Mouse (Mus musculus): Measurements from ENCODE around the gene Fuom. TPM values are rescaled to one million over a fixed set of nuclear protein-coding genes. Genes with fewer than 3 reads are reported as not detected.

The Fuom gene
- polyA plus RNA-seq, 1 experiment from 2014 or later, result 23.9 TPM

GRCm38 (mm10) chr7:140127911-140128310 is 25.7 kb upstream of the Fuom start:
- H3K9me3 ChIP-seq (ENCODE audit: control insufficient read depth, low read length), result no peaks in the 10 kb centered on the region
- peaks cover 7% of the 10 kb centered on the region; the same call in 1 of the 2 replicates for H3K4me1 ChIP-seq (ENCODE audit: control insufficient read depth, insufficient read depth, low read length)
- no peak overlapping the region for H3K27ac ChIP-seq (replicated peaks; ENCODE audit: low read depth, low read length)
- 90% methylated on average over 2 of the region's 2 CpGs for WGBS
- no peaks in the 10 kb centered on the region for H3K27me3 ChIP-seq (ENCODE audit: control insufficient read depth, insufficient read depth, low read length)
- no peaks in the 10 kb centered on the region for H3K36me3 ChIP-seq (ENCODE audit: control insufficient read depth, insufficient read depth, low read length)
- H3K4me3 ChIP-seq (replicated peaks; ENCODE audit: low read depth, low read length), result no peak overlapping the region
- no peak for DNase-seq
- ATAC-seq (ENCODE audit: low FRiP score, low TSS enrichment), result no peak
- no peak overlapping the region for H3K4me2 ChIP-seq (ENCODE audit: low read length)
- no peak overlapping the region for H3K9ac ChIP-seq (replicated peaks; ENCODE audit: low read length)

GRCm38 (mm10) chr7:140126934-140127333 is 24.7 kb upstream of the Fuom start:
- H3K27me3 ChIP-seq (ENCODE audit: control insufficient read depth, insufficient read depth, low read length), result no peaks in the 10 kb centered on the region
- no peak overlapping the region for H3K9ac ChIP-seq (replicated peaks; ENCODE audit: low read length)
- no peak overlapping the region for H3K4me3 ChIP-seq (replicated peaks; ENCODE audit: low read depth, low read length)
- peaks cover 7% of the 10 kb centered on the region; the same call in 1 of the 2 replicates for H3K4me1 ChIP-seq (ENCODE audit: control insufficient read depth, insufficient read depth, low read length)
- 97% methylated on average over 3 of the region's 3 CpGs for WGBS
- DNase-seq (no peak), ATAC-seq (ENCODE audit: low FRiP score, low TSS enrichment) (no peak)
- H3K27ac ChIP-seq (replicated peaks; ENCODE audit: low read depth, low read length), result no peak overlapping the region
- H3K4me2 ChIP-seq (ENCODE audit: low read length), result no peak overlapping the region
- H3K9me3 ChIP-seq (ENCODE audit: control insufficient read depth, low read length), result no peaks in the 10 kb centered on the region
- no peaks in the 10 kb centered on the region for H3K36me3 ChIP-seq (ENCODE audit: control insufficient read depth, insufficient read depth, low read length)

GRCm38 (mm10) chr7:140126022-140126350 is 23.7 kb upstream of the Fuom start:
- DNase-seq (no peak), ATAC-seq (ENCODE audit: low FRiP score, low TSS enrichment) (peak; percentile 21; the same call in 1 of the 2 replicates)
- Histone ChIP-seq H3K27ac (replicated peaks; ENCODE audit: low read depth, low read length) (no peak overlapping the region), H3K4me1 (ENCODE audit: control insufficient read depth, insufficient read depth, low read length) (peaks cover 7% of the 10 kb centered on the region; the same call in 1 of the 2 replicates), H3K27me3 (ENCODE audit: control insufficient read depth, insufficient read depth, low read length) (no peaks in the 10 kb centered on the region), H3K4me3 (replicated peaks; ENCODE audit: low read depth, low read length) (peak overlapping the region; percentile 65), H3K9ac (replicated peaks; ENCODE audit: low read length) (peak overlapping the region; percentile 80), H3K4me2 (ENCODE audit: low read length) (peak overlapping the region; percentile 82), H3K9me3 (ENCODE audit: control insufficient read depth, low read length) (no peaks in the 10 kb centered on the region), H3K36me3 (ENCODE audit: control insufficient read depth, insufficient read depth, low read length) (no peaks in the 10 kb centered on the region)
- 14% methylated on average over 5 of the region's 5 CpGs for WGBS

- Histone ChIP-seq H3K9ac (replicated peaks; ENCODE audit: low read length) (peak overlapping the region; percentile 80), H3K4me2 (ENCODE audit: low read length) (peak overlapping the region; percentile 82), H3K9me3 (ENCODE audit: control insufficient read depth, low read length) (no peaks in the 10 kb centered on the region), H3K27me3 (ENCODE audit: control insufficient read depth, insufficient read depth, low read length) (no peaks in the 10 kb centered on the region), H3K27ac (replicated peaks; ENCODE audit: low read depth, low read length) (no peak overlapping the region), H3K4me1 (ENCODE audit: control insufficient read depth, insufficient read depth, low read length) (peaks cover 7% of the 10 kb centered on the region; the same call in 1 of the 2 replicates), H3K36me3 (ENCODE audit: control insufficient read depth, insufficient read depth, low read length) (no peaks in the 10 kb centered on the region), H3K4me3 (replicated peaks; ENCODE audit: low read depth, low read length) (peak overlapping the region; percentile 65)
- 2% methylated on average over 40 of the region's 40 CpGs for WGBS
- DNase-seq (peak; percentile 90), ATAC-seq (ENCODE audit: low FRiP score, low TSS enrichment) (peak; percentile 94)
These were observed 23.2 kb upstream of the Fuom start for GRCm38 (mm10) chr7:140125278-140126021.

GRCm38 (mm10) chr7:140124382-140124781 is 22.1 kb upstream of the Fuom start:
- 98% methylated on average over 1 of the region's 1 CpGs for WGBS
- ATAC-seq (ENCODE audit: low FRiP score, low TSS enrichment), result no peak

GRCm38 (mm10) chr7:140122765-140123164 is 20.5 kb upstream of the Fuom start:
- no peak overlapping the region for H3K9ac ChIP-seq (replicated peaks; ENCODE audit: low read length)
- no peaks in the 10 kb centered on the region for H3K27me3 ChIP-seq (ENCODE audit: control insufficient read depth, insufficient read depth, low read length)
- WGBS, result 28% methylated on average over 4 of the region's 4 CpGs
- H3K27ac ChIP-seq (replicated peaks; ENCODE audit: low read depth, low read length), result no peak overlapping the region
- peaks cover 7% of the 10 kb centered on the region; the same call in 1 of the 2 replicates for H3K4me1 ChIP-seq (ENCODE audit: control insufficient read depth, insufficient read depth, low read length)
- no peak overlapping the region for H3K4me3 ChIP-seq (replicated peaks; ENCODE audit: low read depth, low read length)
- no peaks in the 10 kb centered on the region for H3K36me3 ChIP-seq (ENCODE audit: control insufficient read depth, insufficient read depth, low read length)
- ATAC-seq (ENCODE audit: low FRiP score, low TSS enrichment) (no peak), DNase-seq (no peak)
- H3K9me3 ChIP-seq (ENCODE audit: control insufficient read depth, low read length), result no peaks in the 10 kb centered on the region
- no peak overlapping the region for H3K4me2 ChIP-seq (ENCODE audit: low read length)

More at GRCm38 (mm10) chr7:140124382-140124781, 22.1 kb upstream of the Fuom start:
- no peak overlapping the region for H3K27ac ChIP-seq (replicated peaks; ENCODE audit: low read depth, low read length)
- no peak for DNase-seq
- no peaks in the 10 kb centered on the region for H3K9me3 ChIP-seq (ENCODE audit: control insufficient read depth, low read length)
- H3K9ac ChIP-seq (replicated peaks; ENCODE audit: low read length), result no peak overlapping the region
- peaks cover 7% of the 10 kb centered on the region; the same call in 1 of the 2 replicates for H3K4me1 ChIP-seq (ENCODE audit: control insufficient read depth, insufficient read depth, low read length)
- no peaks in the 10 kb centered on the region for H3K27me3 ChIP-seq (ENCODE audit: control insufficient read depth, insufficient read depth, low read length)
- H3K4me2 ChIP-seq (ENCODE audit: low read length), result no peak overlapping the region
- H3K36me3 ChIP-seq (ENCODE audit: control insufficient read depth, insufficient read depth, low read length), result no peaks in the 10 kb centered on the region
- no peak overlapping the region for H3K4me3 ChIP-seq (replicated peaks; ENCODE audit: low read depth, low read length)

GRCm38 (mm10) chr7:140121338-140121910 is 19.2 kb upstream of the Fuom start:
- DNase-seq, result no peak
- Histone ChIP-seq H3K4me1 (ENCODE audit: control insufficient read depth, insufficient read depth, low read length) (peaks cover 13% of the 10 kb centered on the region; the same call in 1 of the 2 replicates), H3K4me2 (ENCODE audit: low read length) (no peak overlapping the region), H3K27me3 (ENCODE audit: control insufficient read depth, insufficient read depth, low read length) (no peaks in the 10 kb centered on the region), H3K36me3 (ENCODE audit: control insufficient read depth, insufficient read depth, low read length) (no peaks in the 10 kb centered on the region), H3K4me3 (replicated peaks; ENCODE audit: low read depth, low read length) (no peak overlapping the region), H3K9me3 (ENCODE audit: control insufficient read depth, low read length) (no peaks in the 10 kb centered on the region), H3K9ac (replicated peaks; ENCODE audit: low read length) (no peak overlapping the region), H3K27ac (replicated peaks; ENCODE audit: low read depth, low read length) (no peak overlapping the region)
- WGBS, result 79% methylated on average over 12 of the region's 13 CpGs
- no peak for ATAC-seq (ENCODE audit: low FRiP score, low TSS enrichment)

- Histone ChIP-seq H3K4me1 (ENCODE audit: control insufficient read depth, insufficient read depth, low read length) (peaks cover 12% of the 10 kb centered on the region; the same call in 1 of the 2 replicates), H3K4me2 (ENCODE audit: low read length) (no peak overlapping the region), H3K4me3 (replicated peaks; ENCODE audit: low read depth, low read length) (no peak overlapping the region), H3K36me3 (ENCODE audit: control insufficient read depth, insufficient read depth, low read length) (no peaks in the 10 kb centered on the region), H3K27me3 (ENCODE audit: control insufficient read depth, insufficient read depth, low read length) (no peaks in the 10 kb centered on the region), H3K9ac (replicated peaks; ENCODE audit: low read length) (no peak overlapping the region), H3K9me3 (ENCODE audit: control insufficient read depth, low read length) (no peaks in the 10 kb centered on the region), H3K27ac (replicated peaks; ENCODE audit: low read depth, low read length) (no peak overlapping the region)
- DNase-seq (no peak), ATAC-seq (ENCODE audit: low FRiP score, low TSS enrichment) (no peak)
- WGBS, result 89% methylated on average over 2 of the region's 2 CpGs
These were observed 18.2 kb upstream of the Fuom start for GRCm38 (mm10) chr7:140120484-140120883.

All from midbrain, embryonic 14.5 days (tissue).